Mouse (Mus musculus) MEL (cell line): Measurements from ENCODE around the gene Pgap3. TPM values are rescaled to one million over a fixed set of nuclear protein-coding genes. Genes with fewer than 3 reads are reported as not detected.

ENCODE experiments used
- DNase-seq: peaks from one replicate; pipeline ENCODE4 v3.0.0; 2011; ENCODE audit warnings: low read depth, low spot score
- H3K27ac ChIP-seq: 2 replicates; pipeline ENCODE4 v1.5.1; 2012; ENCODE audit warnings: low read depth, mild to moderate bottlenecking, control low read depth, low read length, moderate library complexity; ENCODE audit not compliant: control insufficient read depth
- H3K27me3 ChIP-seq, 2 experiments: fragments of 150-350 bp in 1 of 2; sonication (generic) in 1 of 2; 2 replicates each; pipeline ENCODE4 v1.6.1; 2012; ENCODE audit warnings: low read length in 2 of 2, mild to moderate bottlenecking in 2 of 2, improper control_type of control experiment in 1 of 2, moderate library complexity in 1 of 2; ENCODE audit not compliant: insufficient read depth in 2 of 2, control insufficient read depth in 1 of 2
- H3K36me3 ChIP-seq, 2 experiments: 2 replicates each; pipeline ENCODE4 v1.6.1; 2012 to 2014; ENCODE audit warnings: low read length in 2 of 2, improper control_type of control experiment in 1 of 2, inconsistent platforms in 1 of 2, mild to moderate bottlenecking in 1 of 2; ENCODE audit not compliant: insufficient read depth in 2 of 2, control insufficient read depth in 1 of 2
- H3K4me1 ChIP-seq, 2 experiments: fragments of 150-350 bp in 1 of 2; sonication (generic) in 1 of 2; 2 replicates each; pipeline ENCODE4 v1.6.1; 2012; ENCODE audit warnings: low read length in 2 of 2, improper control_type of control experiment in 1 of 2, mild to moderate bottlenecking in 1 of 2; ENCODE audit not compliant: insufficient read depth in 2 of 2, control insufficient read depth in 1 of 2
- H3K4me3 ChIP-seq, 2 experiments: fragments of 150-350 bp in 1 of 2; sonication (generic) in 1 of 2; 2 replicates each; pipeline ENCODE4 v1.5.1; 2012; ENCODE audit warnings: low read depth in 2 of 2, low read length in 2 of 2, mild to moderate bottlenecking in 2 of 2, moderate library complexity in 2 of 2, control low read depth in 1 of 2, improper control_type of control experiment in 1 of 2; ENCODE audit not compliant: control insufficient read depth in 1 of 2, insufficient read depth in 1 of 2
- H3K79me2 ChIP-seq: 2 replicates; pipeline ENCODE4 v1.6.1; 2012; ENCODE audit warnings: mild to moderate bottlenecking, low read length, moderate library complexity; ENCODE audit not compliant: control insufficient read depth, poor library complexity, insufficient read depth
- H3K9ac ChIP-seq: 2 replicates; pipeline ENCODE4 v1.6.1; 2012; ENCODE audit warnings: low read depth, mild to moderate bottlenecking, control low read depth, low read length, moderate library complexity; ENCODE audit not compliant: control insufficient read depth, poor library complexity, severe bottlenecking
- H3K9me3 ChIP-seq: fragments of 150-350 bp; sonication (generic); replicated peaks from 2 replicates; pipeline ENCODE4 v1.6.1; 2012; ENCODE audit warnings: mild to moderate bottlenecking, low read length, improper control_type of control experiment, moderate library complexity; ENCODE audit not compliant: insufficient read depth
- CHD2 ChIP-seq: IDR thresholded peaks from 2 replicates; pipeline ENCODE4 v1.6.1; 2011; ENCODE audit warnings: low read length, improper control_type of control experiment
- ETS1 ChIP-seq: IDR thresholded peaks from 2 replicates; pipeline ENCODE4 v1.6.1; 2012; ENCODE audit warnings: low read depth, mild to moderate bottlenecking, inconsistent platforms, low read length, improper control_type of control experiment, moderate library complexity
- MAFK ChIP-seq: IDR thresholded peaks from 2 replicates; pipeline ENCODE4 v1.6.1; 2011; ENCODE audit warnings: low read depth, mild to moderate bottlenecking, low read length, improper control_type of control experiment, borderline replicate concordance
- MYC ChIP-seq: IDR thresholded peaks from 2 replicates; pipeline ENCODE4 v1.6.1; 2011; ENCODE audit warnings: low read depth, mild to moderate bottlenecking, low read length, improper control_type of control experiment, moderate library complexity
- POLR2AphosphoS2 ChIP-seq: IDR thresholded peaks from 2 replicates; pipeline ENCODE4 v1.6.1; 2011; ENCODE audit warnings: low read length, improper control_type of control experiment
- RAD21 ChIP-seq: IDR thresholded peaks from 2 replicates; pipeline ENCODE4 v1.6.1; 2011; ENCODE audit warnings: mild to moderate bottlenecking, low read depth, low read length, improper control_type of control experiment
- RCOR1 ChIP-seq: IDR thresholded peaks from 2 replicates; pipeline ENCODE4 v1.6.1; 2012; ENCODE audit warnings: low read depth, mild to moderate bottlenecking, inconsistent platforms, low read length, improper control_type of control experiment
- SMC3 ChIP-seq: IDR thresholded peaks from 2 replicates; pipeline ENCODE4 v1.6.1; 2011; ENCODE audit warnings: low read depth, low read length, improper control_type of control experiment
- ZC3H11A ChIP-seq: IDR thresholded peaks from 2 replicates; pipeline ENCODE4 v1.6.1; 2012; ENCODE audit warnings: low read depth, mild to moderate bottlenecking, inconsistent platforms, low read length, improper control_type of control experiment
- polyA plus RNA-seq, 2 experiments: library from polyadenylated mRNA; stranded (reverse) in 1 of 2; unstranded in 1 of 2; fragments of >175 nt in 1 of 2; fragments of >200 nt in 1 of 2; gene quantifications; 2 replicates each; pipeline versions ENCODE4 v1.2.1 to v1.2.4; 2012; ENCODE audit warnings: low replicate concordance in 2 of 2, low read depth in 1 of 2; ENCODE audit not compliant: insufficient read length in 2 of 2, insufficient read depth in 1 of 2, missing spikeins in 1 of 2
- total RNA-seq: library from RNA; depleted of rRNA; stranded (reverse); fragments of 300-350 nt; gene quantifications from 2 replicates; pipeline ENCODE4 v1.2.3, GENCODE M21; 2012

The Pgap3 gene
- total and polyA plus RNA-seq, 3 experiments = 7.4 to 8.4 TPM; not detected in 1

DNA sequence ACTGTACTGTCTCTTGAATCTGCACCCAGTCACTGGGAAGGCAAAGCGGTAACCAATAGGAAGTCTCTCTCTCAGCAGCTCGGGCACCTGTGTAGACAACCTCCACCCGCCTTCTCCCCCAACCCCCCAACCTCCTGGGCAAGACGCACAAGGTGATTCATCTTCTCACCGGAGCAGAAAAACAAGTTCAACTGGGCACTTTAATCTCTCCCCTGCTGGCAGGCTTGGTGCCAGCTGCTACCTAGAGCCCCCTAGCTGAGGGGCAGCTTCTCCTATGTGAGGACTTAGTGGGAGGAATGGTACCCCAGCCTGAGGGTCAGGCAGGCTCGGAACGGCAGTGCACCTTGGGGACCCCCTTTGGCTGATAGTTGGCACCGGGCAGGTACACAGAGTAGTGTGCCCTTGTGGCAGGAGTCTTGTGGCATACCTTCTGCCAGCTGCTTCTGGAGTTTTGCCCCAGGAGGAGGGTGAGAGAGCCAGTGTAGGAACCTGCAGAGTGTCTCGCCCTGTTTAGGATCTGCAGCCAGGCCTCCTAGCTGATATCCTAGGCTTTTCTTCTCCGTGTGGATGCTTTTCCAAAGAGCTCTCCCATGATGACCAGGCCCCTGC, 18.8 kb upstream of the Pgap3 start:
- DNase-seq = no peak
- no peaks in the 10 kb centered on the region for H3K9me3 ChIP-seq
- H3K9ac ChIP-seq = no peak overlapping the region
- H3K27ac ChIP-seq = no peak overlapping the region
- H3K79me2 ChIP-seq = no peaks in the 10 kb centered on the region
- peaks cover 11 to 14% of the 10 kb centered on the region in 2 experiments for H3K27me3 ChIP-seq
- no peaks in the 10 kb centered on the region for H3K36me3 ChIP-seq
- no peak overlapping the region for H3K4me3 ChIP-seq
- H3K4me1 ChIP-seq = peaks cover 0 to 7% of the 10 kb centered on the region in 2 experiments; a peak in 2 of 4 replicates
- TF ChIP-seq MAFK (no peak), MYC (no peak)

DNA sequence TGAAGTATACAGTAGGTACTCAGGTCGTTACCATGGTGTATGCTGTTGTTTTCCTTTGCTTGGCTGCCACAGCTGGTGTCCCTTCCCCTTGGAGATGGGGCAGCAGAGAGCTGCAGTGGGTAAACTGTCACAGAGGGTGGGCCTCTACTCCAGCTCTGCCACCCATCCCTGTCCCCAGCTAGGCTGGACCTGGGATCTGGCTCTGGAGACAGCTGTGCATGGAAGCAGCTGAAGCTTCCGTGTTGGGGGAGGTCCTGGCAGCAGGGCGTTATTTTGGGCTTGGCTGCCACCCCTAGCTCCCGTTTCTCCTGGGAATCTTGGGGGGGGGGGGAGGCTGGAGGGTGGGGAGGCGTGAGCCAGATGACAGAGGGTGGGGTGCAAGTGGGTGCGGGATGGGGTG, 18.0 kb upstream of the Pgap3 start:
- no peak for DNase-seq
- no peaks in the 10 kb centered on the region for H3K9me3 ChIP-seq
- no peak overlapping the region for H3K9ac ChIP-seq
- TF ChIP-seq CHD2 (no peak), ZC3H11A (no peak), SMC3 (no peak)
- TF ChIP-seq, all 39 proteins: peak for 0
- no peak overlapping the region for H3K27ac ChIP-seq
- H3K79me2 ChIP-seq = no peaks in the 10 kb centered on the region
- H3K4me3 ChIP-seq = no peak overlapping the region
- H3K4me1 ChIP-seq = peaks cover 0 to 7% of the 10 kb centered on the region in 2 experiments; a peak in 2 of 4 replicates
- H3K36me3 ChIP-seq = no peaks in the 10 kb centered on the region
- peaks cover 7 to 11% of the 10 kb centered on the region in 2 experiments for H3K27me3 ChIP-seq

DNA sequence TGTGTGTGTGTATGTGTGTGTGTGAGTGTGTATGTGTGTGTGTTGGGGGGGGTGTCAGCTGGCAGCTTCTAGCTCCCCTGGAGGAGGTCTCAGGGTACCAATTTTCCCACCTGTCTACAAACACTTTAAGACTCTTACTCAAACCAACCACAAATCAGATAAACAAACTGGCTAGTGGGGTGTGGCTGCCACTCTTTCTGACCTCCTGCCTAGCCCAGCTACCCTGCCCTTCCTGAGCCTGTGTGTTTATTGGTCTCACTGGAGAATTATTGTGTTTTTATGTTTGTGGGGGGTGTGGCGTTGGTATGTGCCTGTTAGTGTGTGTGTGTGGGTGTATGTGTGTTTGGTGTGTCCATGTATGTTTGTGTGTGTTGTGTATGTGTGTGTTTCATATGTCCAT, 16.8 kb upstream of the Pgap3 start:
- Histone ChIP-seq H3K27me3 (peaks cover 7 to 9% of the 10 kb centered on the region in 2 experiments), H3K79me2 (no peaks in the 10 kb centered on the region), H3K27ac (no peak overlapping the region), H3K4me3 (no peak overlapping the region), H3K36me3 (no peaks in the 10 kb centered on the region), H3K9me3 (no peaks in the 10 kb centered on the region), H3K4me1 (peaks cover 0 to 7% of the 10 kb centered on the region in 2 experiments; a peak in 2 of 4 replicates), H3K9ac (no peak overlapping the region)
- no peak for DNase-seq
- TF ChIP-seq RAD21 (no peak), ETS1 (no peak), SMC3 (no peak), POLR2AphosphoS2 (no peak), RCOR1 (no peak)
